Mouse (Mus musculus): Measurements from ENCODE around the gene Defb26.

Defb26 gene

DNA sequence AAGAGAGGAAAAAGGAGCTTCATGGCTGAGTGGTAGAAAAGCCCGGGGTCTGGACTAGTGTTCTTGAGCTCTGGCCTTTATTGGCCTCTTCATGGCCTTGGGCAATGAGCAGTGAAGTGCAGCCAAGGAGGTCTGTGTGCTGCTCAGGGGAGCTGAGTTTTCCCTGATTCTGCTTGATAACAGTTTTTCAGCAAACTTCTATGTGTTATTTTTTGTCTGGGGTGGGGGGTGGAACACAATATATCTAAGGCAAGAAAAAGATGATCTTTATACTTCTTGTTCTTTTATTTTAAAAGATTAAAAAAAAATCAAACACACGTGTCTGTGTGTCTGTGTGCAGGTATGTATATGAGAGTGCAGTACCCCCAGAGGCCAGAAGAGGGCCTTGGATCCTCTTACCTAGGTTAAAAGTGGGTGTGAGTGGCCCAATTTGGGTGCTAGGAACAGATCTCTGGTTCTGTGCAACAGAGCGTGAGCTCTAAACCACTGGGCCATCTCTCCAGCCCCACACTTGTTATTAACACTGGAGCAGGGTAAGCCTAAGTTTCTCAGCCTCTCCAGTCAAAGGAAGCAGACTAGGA is 46.8 kb downstream of the Defb26 start, which contains the start of gene Defb23:
Gene Defb23, minus strand, starts transcription at position 51 of the 581 bp plus-strand sequence.
- DNase-seq = no peak

DNA sequence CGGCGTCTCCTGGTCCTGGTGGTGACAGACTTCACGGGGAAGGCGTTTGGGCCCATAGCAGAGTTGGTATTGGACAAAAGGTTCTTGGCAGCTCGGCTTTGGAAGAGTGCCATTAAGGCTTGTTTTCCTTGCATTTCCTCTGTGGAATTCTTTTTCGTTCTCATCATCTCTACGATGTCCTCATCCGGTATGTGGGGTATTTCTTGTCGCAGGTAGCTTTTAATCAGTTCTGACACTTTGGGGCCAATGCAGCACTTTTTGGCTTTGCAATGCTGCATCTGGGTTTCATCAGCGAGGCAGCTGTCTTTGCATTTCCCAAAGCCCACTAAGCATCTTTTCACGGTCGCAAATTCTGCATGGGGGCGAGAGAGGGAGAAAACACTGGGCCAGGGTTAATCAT is 52.3 kb downstream of the Defb26 start:
- no peak for DNase-seq

All from kidney, postnatal 36 days (tissue).